Mouse (Mus musculus) adrenal gland, adult 18-20 months (tissue): ENCODE measurements around the gene Olfr456. TPM values are rescaled to one million over a fixed set of nuclear protein-coding genes. Genes with fewer than 3 reads are reported as not detected.
"Not testable (repeated sequence)": the region's sequence is repeated elsewhere in the genome, so short reads cannot be mapped to it uniquely, and the experiment has no call there.

Experiments used
- DNase-seq, 2 experiments: peaks; one replicate each; pipeline ENCODE4 v3.0.0; 2021 to 2022; ENCODE audit warnings: low spot score in 2 of 2
- long read RNA-seq, 2 experiments: library from polyadenylated mRNA; stranded (forward); transcript quantifications; one replicate each; pipeline ENCODE4 v2.0.0; 2021
- total RNA-seq, 2 experiments: library from RNA; stranded (reverse); gene quantifications; 1 replicate in 1 of 2; 2 replicates in 1 of 2; pipeline ENCODE4 v1.2.3; 2021

Olfr456 gene
- not detected for total RNA-seq
- long read RNA-seq, experiment 1, result 0 reads
- long read RNA-seq, experiment 2, result 0 reads

DNA sequence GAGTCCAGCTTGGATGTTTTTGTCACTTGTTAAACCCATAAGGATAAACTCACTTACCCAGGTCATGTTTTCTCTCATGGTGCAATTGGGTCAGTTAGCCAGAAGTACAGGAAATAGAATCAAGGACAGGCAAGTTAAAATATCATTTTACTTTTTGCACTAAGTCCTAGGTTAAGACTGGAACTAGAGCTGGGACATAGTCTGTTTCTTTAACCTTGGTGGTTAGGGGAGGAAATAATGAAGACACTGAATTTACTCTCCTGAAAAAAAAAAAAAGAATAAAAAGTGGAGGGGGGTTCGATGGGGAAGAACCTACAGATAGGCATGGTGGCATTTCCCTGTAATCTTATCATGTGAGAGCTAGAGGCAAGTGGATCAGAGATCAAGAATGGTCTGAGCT is at the start of gene Olfr456:
Gene Olfr456, minus strand, starts transcription at position 101 of the 400 bp plus-strand sequence.
- DNase-seq, result no peak

- DNase-seq, result no peak
Observed at GRCm38 (mm10) chr6:42513461-42513860, 26.4 kb upstream of the Olfr456 start.

DNA sequence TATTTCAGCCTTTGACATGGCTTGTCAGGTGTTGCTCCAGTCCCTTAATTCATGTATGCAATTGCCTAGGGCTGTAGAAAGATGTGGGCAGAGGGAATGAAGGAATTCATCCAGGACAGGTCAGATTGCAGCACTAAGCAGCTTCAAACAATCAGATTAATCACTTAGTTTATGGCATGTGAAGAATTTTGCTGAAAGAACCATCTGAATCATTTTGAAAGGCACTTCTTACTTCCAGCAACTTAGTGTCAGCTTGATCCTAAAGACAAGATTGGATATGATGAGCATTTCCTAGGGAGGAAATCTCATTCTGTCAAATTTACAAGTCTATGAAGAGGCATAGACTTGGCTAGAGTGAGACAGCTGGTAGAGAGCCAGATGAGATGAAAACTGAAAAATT is 22.3 kb upstream of the Olfr456 start:
- DNase-seq, result no peak

DNA sequence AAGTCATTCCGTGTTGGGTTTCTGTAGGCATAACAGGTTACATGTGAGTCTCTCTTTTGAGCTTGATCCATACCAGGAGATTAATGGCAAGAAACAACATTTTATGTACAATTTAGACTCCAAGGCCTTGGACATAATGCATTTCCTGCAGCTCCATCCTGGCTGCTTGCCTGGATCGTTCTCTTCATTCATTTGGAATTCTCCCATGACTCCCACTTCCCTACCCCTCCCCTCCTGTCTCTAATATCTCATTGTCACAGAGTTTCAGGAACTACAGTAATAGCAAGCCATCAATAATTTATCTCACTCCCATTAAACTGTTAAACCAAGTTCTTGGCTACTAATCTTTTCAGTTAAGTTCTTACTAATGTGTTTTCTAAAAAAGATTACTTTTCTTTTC is 16.5 kb upstream of the Olfr456 start:
- no peak for DNase-seq

DNA sequence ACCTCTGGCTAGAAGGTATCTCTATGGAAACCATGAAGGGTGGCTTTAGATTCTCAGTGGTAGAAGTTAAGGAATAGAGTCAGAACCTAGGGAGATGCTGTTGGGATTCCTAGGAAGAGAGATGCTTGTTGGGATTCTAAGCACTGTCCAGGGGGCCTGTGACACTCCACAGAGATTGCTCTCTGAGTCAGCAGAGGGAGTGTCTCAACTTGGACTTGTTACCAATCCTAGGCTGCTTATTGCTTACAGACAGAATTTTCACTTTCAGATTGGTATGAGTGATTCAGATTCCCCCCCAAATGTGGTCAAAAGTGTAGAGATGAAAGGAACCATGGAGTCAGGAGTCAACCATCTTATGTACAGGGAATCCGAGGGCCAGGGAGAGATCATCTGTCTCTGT is 2.7 kb upstream of the Olfr456 start:
- no peak for DNase-seq

GRCm38 (mm10) chr6:42484633-42485032 is 2.4 kb downstream of the Olfr456 start:
- DNase-seq, result no peak

- no peak for DNase-seq
Observed at GRCm38 (mm10) chr6:42476235-42476634, 10.8 kb downstream of the Olfr456 start, which contains the start of gene Olfr457. Gene Olfr457, minus strand, starts transcription at chr6:42476335.

DNA sequence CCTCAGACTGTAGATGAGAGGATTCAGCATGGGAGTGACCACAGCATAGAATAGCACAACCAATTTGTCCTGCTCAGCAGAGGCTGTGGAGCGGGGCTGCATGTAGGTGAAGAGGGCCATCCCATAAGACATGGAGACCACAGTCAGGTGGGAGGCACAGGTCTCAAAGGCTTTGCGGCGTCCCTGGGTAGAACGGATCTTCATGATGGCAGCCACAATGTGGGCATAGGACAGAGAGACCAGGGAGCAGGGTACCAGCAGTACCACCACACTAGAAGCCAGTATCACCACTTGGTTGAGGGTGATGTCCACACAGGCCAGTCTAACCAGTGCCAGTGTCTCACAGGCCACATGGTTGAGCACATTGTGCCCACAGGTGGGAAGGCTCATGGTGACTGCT is 15.7 kb downstream of the Olfr456 start:
- DNase-seq, result not testable (repeated sequence)

GRCm38 (mm10) chr6:42470542-42470941 is 16.5 kb downstream of the Olfr456 start:
- DNase-seq, result no peak

DNA sequence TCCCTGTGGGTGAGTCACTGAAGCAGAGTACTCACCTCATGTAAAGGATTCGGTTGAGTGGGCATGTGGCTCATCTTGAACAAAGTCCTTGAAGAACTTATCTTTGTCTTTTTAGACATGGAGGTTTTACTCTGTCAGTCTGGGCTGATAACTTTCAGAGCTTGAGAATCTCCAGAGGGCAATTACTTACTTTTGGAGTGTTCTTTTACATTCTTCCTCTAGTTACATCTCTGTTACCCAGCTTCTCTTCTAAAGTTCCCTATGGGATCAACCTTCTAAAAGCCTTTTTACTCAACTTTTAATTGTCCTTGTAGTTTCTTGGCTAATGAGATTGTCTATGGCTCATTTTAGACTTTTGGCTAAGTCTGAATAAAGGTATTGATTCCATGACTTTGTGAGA is 21.9 kb downstream of the Olfr456 start, which contains the start of gene Olfr458:
Gene Olfr458, minus strand, starts transcription at position 101 of the 400 bp plus-strand sequence.
- no peak for DNase-seq

GRCm38 (mm10) chr6:42447381-42447780 is 39.6 kb downstream of the Olfr456 start:
- DNase-seq, result no peak

DNA sequence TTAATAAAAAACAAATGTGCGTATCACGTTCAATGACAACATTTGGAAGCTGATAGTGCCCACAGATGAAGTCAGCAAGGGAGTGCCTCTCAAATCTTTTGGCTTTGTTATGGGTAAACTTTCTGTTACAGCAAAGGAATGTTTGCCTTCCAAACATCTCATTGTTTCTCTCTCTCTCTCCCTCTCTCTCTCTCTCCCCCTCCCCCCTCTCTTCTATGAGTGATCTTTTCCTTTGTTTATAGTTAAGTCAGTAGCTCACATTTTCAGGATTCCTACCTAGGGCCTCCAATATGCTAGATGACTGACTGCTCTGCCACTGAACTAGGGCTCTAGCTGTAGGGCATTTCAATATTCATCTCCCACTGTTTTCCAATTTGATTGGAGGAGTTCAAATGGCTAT is 42.5 kb downstream of the Olfr456 start:
- DNase-seq, result no peak

DNA sequence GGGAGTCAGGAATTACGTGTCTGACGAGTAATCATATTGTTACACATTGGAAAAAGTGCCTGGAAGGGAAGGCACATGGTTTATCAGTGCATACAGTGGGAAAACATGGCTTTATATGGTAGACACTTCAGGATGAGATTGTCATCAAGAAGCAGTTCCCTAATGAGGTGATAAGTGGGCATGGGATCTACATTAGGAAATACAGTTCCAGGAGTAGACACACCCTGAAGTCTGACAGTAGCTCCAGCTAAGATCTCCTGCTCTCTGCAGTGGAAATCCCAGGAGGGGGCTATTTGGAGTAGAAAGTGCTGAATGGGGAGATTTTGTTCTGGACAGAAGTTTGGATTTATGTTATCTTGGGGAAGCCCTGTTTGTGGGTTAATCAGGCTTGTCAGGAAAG is 45.6 kb downstream of the Olfr456 start:
- no peak for DNase-seq

Other genes starting within 250 kb of the Olfr456 start
- gene Gstk1, start 241.3 kb downstream of the Olfr456 start, total RNA-seq, result 100 to 1,000 TPM in 1 of 2 experiments, 10 to 100 TPM in 1; 79.7 to 476 TPM
- gene Tmem139, start 225.2 kb downstream of the Olfr456 start, total RNA-seq, result 1 to 10 TPM in 1 of 2 experiments, under 1 TPM in 1; 0.35 to 5.6 TPM
- 10 to 100 TPM; 16.6 to 24.1 TPM for gene Casp2, start 222.2 kb downstream of the Olfr456 start, total RNA-seq
- under 1 TPM; 0.10 TPM for gene Clcn1, start 200.5 kb downstream of the Olfr456 start, total RNA-seq
- under 1 TPM; 0.13 to 0.29 TPM for gene Fam131b, start 162.6 kb downstream of the Olfr456 start, total RNA-seq
- gene Zyx, start 137.6 kb downstream of the Olfr456 start, total RNA-seq, result 100 to 1,000 TPM; 115 to 138 TPM
- under 1 TPM; 0.45 to 0.46 TPM for gene Epha1, start 113.9 kb downstream of the Olfr456 start, total RNA-seq
- 1 to 10 TPM in 1 of 2 experiments, not detected in 1; 4.5 TPM for gene Tas2r143, start 87.0 kb downstream of the Olfr456 start, total RNA-seq
- 1 to 10 TPM in 1 of 2 experiments, under 1 TPM in 1; 0.38 to 3.4 TPM for gene Tas2r135, start 81.8 kb downstream of the Olfr456 start, total RNA-seq
- under 1 TPM in 1 of 2 experiments, not detected in 1; 0.89 TPM for gene Tas2r126, start 52.7 kb downstream of the Olfr456 start, total RNA-seq
- gene Olfr458, start 22.0 kb downstream of the Olfr456 start, total RNA-seq, result not detected
- not detected for gene Olfr457, start 10.9 kb downstream of the Olfr456 start, total RNA-seq
- gene Olfr455, start 60.4 kb upstream of the Olfr456 start, total RNA-seq, result not detected
- not detected for gene Tcaf3, start 110.5 kb upstream of the Olfr456 start, total RNA-seq
- 10 to 100 TPM; 13.1 to 18.9 TPM for gene Tcaf2, start 158.0 kb upstream of the Olfr456 start, total RNA-seq
- 100 to 1,000 TPM in 1 of 2 experiments, 10 to 100 TPM in 1; 75.1 to 107 TPM for gene Tcaf1, start 222.9 kb upstream of the Olfr456 start, total RNA-seq